Mouse (Mus musculus) MEL (cell line): ENCODE measurements at regions not wholly inside any gene's neighbourhood (a gene's known extent, or its start where the extent isn't known, plus 50 kb on each side); places are given as distances from the start of the nearest gene placed in this dataset.

ENCODE experiments used
- DNase-seq: peaks from one replicate; pipeline ENCODE4 v3.0.0; 2011; ENCODE audit warnings: low read depth, low spot score
- H3K27ac ChIP-seq: 2 replicates; pipeline ENCODE4 v1.5.1; 2012; ENCODE audit warnings: low read depth, mild to moderate bottlenecking, control low read depth, low read length, moderate library complexity; ENCODE audit not compliant: control insufficient read depth
- H3K27me3 ChIP-seq, 2 experiments: fragments of 150-350 bp in 1 of 2; sonication (generic) in 1 of 2; 2 replicates each; pipeline ENCODE4 v1.6.1; 2012; ENCODE audit warnings: low read length in 2 of 2, mild to moderate bottlenecking in 2 of 2, improper control_type of control experiment in 1 of 2, moderate library complexity in 1 of 2; ENCODE audit not compliant: insufficient read depth in 2 of 2, control insufficient read depth in 1 of 2
- H3K36me3 ChIP-seq, 2 experiments: 2 replicates each; pipeline ENCODE4 v1.6.1; 2012 to 2014; ENCODE audit warnings: low read length in 2 of 2, improper control_type of control experiment in 1 of 2, inconsistent platforms in 1 of 2, mild to moderate bottlenecking in 1 of 2; ENCODE audit not compliant: insufficient read depth in 2 of 2, control insufficient read depth in 1 of 2
- H3K4me1 ChIP-seq, 2 experiments: fragments of 150-350 bp in 1 of 2; sonication (generic) in 1 of 2; 2 replicates each; pipeline ENCODE4 v1.6.1; 2012; ENCODE audit warnings: low read length in 2 of 2, improper control_type of control experiment in 1 of 2, mild to moderate bottlenecking in 1 of 2; ENCODE audit not compliant: insufficient read depth in 2 of 2, control insufficient read depth in 1 of 2
- H3K4me3 ChIP-seq, 2 experiments: fragments of 150-350 bp in 1 of 2; sonication (generic) in 1 of 2; 2 replicates each; pipeline ENCODE4 v1.5.1; 2012; ENCODE audit warnings: low read depth in 2 of 2, low read length in 2 of 2, mild to moderate bottlenecking in 2 of 2, moderate library complexity in 2 of 2, control low read depth in 1 of 2, improper control_type of control experiment in 1 of 2; ENCODE audit not compliant: control insufficient read depth in 1 of 2, insufficient read depth in 1 of 2
- H3K79me2 ChIP-seq: 2 replicates; pipeline ENCODE4 v1.6.1; 2012; ENCODE audit warnings: mild to moderate bottlenecking, low read length, moderate library complexity; ENCODE audit not compliant: control insufficient read depth, poor library complexity, insufficient read depth
- H3K9ac ChIP-seq: 2 replicates; pipeline ENCODE4 v1.6.1; 2012; ENCODE audit warnings: low read depth, mild to moderate bottlenecking, control low read depth, low read length, moderate library complexity; ENCODE audit not compliant: control insufficient read depth, poor library complexity, severe bottlenecking
- H3K9me3 ChIP-seq: fragments of 150-350 bp; sonication (generic); replicated peaks from 2 replicates; pipeline ENCODE4 v1.6.1; 2012; ENCODE audit warnings: mild to moderate bottlenecking, low read length, improper control_type of control experiment, moderate library complexity; ENCODE audit not compliant: insufficient read depth
- CHD1 ChIP-seq: IDR thresholded peaks from 2 replicates; pipeline ENCODE4 v1.6.1; 2012; ENCODE audit warnings: low read depth, mild to moderate bottlenecking, inconsistent platforms, low read length, improper control_type of control experiment
- CHD2 ChIP-seq: IDR thresholded peaks from 2 replicates; pipeline ENCODE4 v1.6.1; 2011; ENCODE audit warnings: low read length, improper control_type of control experiment
- CTCF ChIP-seq, 3 experiments: IDR thresholded peaks in 2 of 3; conservative IDR thresholded peaks in 1 of 3; 2 replicates each; pipeline ENCODE4 v1.5.1; 2011 to 2012; ENCODE audit warnings: low read length in 3 of 3, low read depth in 2 of 3, mild to moderate bottlenecking in 2 of 3, improper control_type of control experiment in 1 of 3, inconsistent platforms in 1 of 3, mixed read lengths in 1 of 3, moderate library complexity in 1 of 3; ENCODE audit not compliant: control insufficient read depth in 1 of 3, insufficient read depth in 1 of 3, poor library complexity in 1 of 3, severe bottlenecking in 1 of 3
- GABPA ChIP-seq: IDR thresholded peaks from 2 replicates; pipeline ENCODE4 v1.6.1; 2012; ENCODE audit warnings: low read depth, mild to moderate bottlenecking, inconsistent platforms, low read length, improper control_type of control experiment, moderate library complexity
- GATA1 ChIP-seq: IDR thresholded peaks from 2 replicates; pipeline ENCODE4 v1.6.1; 2011; ENCODE audit warnings: low read depth, low read length, improper control_type of control experiment
- JUND ChIP-seq: IDR thresholded peaks from 2 replicates; pipeline ENCODE4 v1.6.1; 2011; ENCODE audit warnings: low read depth, mild to moderate bottlenecking, improper control_type of control experiment, low read length
- KAT2A ChIP-seq: conservative IDR thresholded peaks from 2 replicates; pipeline ENCODE4 v1.6.1; 2012; ENCODE audit warnings: low read depth, low read length, improper control_type of control experiment, inconsistent platforms
- MEF2A ChIP-seq: IDR thresholded peaks from 2 replicates; pipeline ENCODE4 v1.6.1; 2014; ENCODE audit warnings: low read depth, mild to moderate bottlenecking, inconsistent platforms, low read length, improper control_type of control experiment; ENCODE audit not compliant: poor library complexity, insufficient replicate concordance, severe bottlenecking; ENCODE audit errors: extremely low read depth
- POLR2A ChIP-seq, 2 experiments: IDR thresholded peaks; 2 replicates each; pipeline ENCODE4 v1.6.1; 2011 to 2012; ENCODE audit warnings: low read length in 2 of 2, mild to moderate bottlenecking in 2 of 2, control low read depth in 1 of 2, improper control_type of control experiment in 1 of 2, low read depth in 1 of 2, moderate library complexity in 1 of 2; ENCODE audit not compliant: control insufficient read depth in 1 of 2, insufficient read depth in 1 of 2, poor library complexity in 1 of 2
- POLR2AphosphoS2 ChIP-seq: IDR thresholded peaks from 2 replicates; pipeline ENCODE4 v1.6.1; 2011; ENCODE audit warnings: low read length, improper control_type of control experiment
- RAD21 ChIP-seq: IDR thresholded peaks from 2 replicates; pipeline ENCODE4 v1.6.1; 2011; ENCODE audit warnings: mild to moderate bottlenecking, low read depth, low read length, improper control_type of control experiment
- RCOR1 ChIP-seq: IDR thresholded peaks from 2 replicates; pipeline ENCODE4 v1.6.1; 2012; ENCODE audit warnings: low read depth, mild to moderate bottlenecking, inconsistent platforms, low read length, improper control_type of control experiment
- SIN3A ChIP-seq: IDR thresholded peaks from 2 replicates; pipeline ENCODE4 v1.6.1; 2012; ENCODE audit warnings: low read length, improper control_type of control experiment, inconsistent platforms
- TAL1 ChIP-seq: IDR thresholded peaks from 2 replicates; pipeline ENCODE4 v1.6.1; 2012; ENCODE audit warnings: mild to moderate bottlenecking, inconsistent platforms, low read length, moderate library complexity, mixed read lengths
- TBP ChIP-seq: IDR thresholded peaks from 2 replicates; pipeline ENCODE4 v1.8.0; 2011; ENCODE audit warnings: low read depth, low read length, improper control_type of control experiment
- UBTF ChIP-seq: IDR thresholded peaks from 2 replicates; pipeline ENCODE4 v1.6.1; 2012; ENCODE audit warnings: low read depth, mild to moderate bottlenecking, inconsistent platforms, low read length, improper control_type of control experiment, moderate library complexity, borderline replicate concordance; ENCODE audit not compliant: insufficient read depth
- USF2 ChIP-seq, 2 experiments: IDR thresholded peaks; 2 replicates each; pipeline ENCODE4 v1.6.1; 2011 to 2012; ENCODE audit warnings: improper control_type of control experiment in 2 of 2, low read length in 2 of 2, borderline replicate concordance in 1 of 2, inconsistent platforms in 1 of 2, low read depth in 1 of 2, mild to moderate bottlenecking in 1 of 2; ENCODE audit not compliant: insufficient read depth in 1 of 2
- ZC3H11A ChIP-seq: IDR thresholded peaks from 2 replicates; pipeline ENCODE4 v1.6.1; 2012; ENCODE audit warnings: low read depth, mild to moderate bottlenecking, inconsistent platforms, low read length, improper control_type of control experiment

- H3K79me2 ChIP-seq = no peaks in the 10 kb centered on the region
- DNase-seq = no peak
- no peaks in the 10 kb centered on the region for H3K9me3 ChIP-seq
- no peak overlapping the region for H3K27ac ChIP-seq
- no peak for TF ChIP-seq SIN3A
- peak in 1 of 3 experiments; percentile 6; a peak in 1 of 6 replicates for TF ChIP-seq CTCF (IDR thresholded peaks at IDR 0.05 in 2 of 3, conservative IDR thresholded peaks at IDR 0.05 in 1 of 3; ENCODE audit: control insufficient read depth in 1 of 3, insufficient read depth in 1 of 3, low read depth in 2 of 3, low read length in 3 of 3, poor library complexity in 1 of 3, severe bottlenecking in 1 of 3)
- TF ChIP-seq ZC3H11A = 0 out of 2 replicates have a peak, but pooled peaks have one; percentile 5
- TF ChIP-seq TAL1 = no peak
- no peak for TF ChIP-seq TBP
- peak; percentile 15 for TF ChIP-seq RAD21
- no peak for TF ChIP-seq USF2 (IDR thresholded peaks at IDR 0.05; ENCODE audit: borderline replicate concordance in 1 of 2, insufficient read depth in 1 of 2, low read depth in 1 of 2, low read length in 2 of 2)
- H3K4me3 ChIP-seq = no peak overlapping the region
- H3K36me3 ChIP-seq = no peaks in the 10 kb centered on the region
- H3K27me3 ChIP-seq = no peaks in the 10 kb centered on the region
- no peak overlapping the region for H3K9ac ChIP-seq
- H3K4me1 ChIP-seq = no peaks in the 10 kb centered on the region
These were observed 78.0 kb upstream of the Frem2 start for GRCm38 (mm10) chr3:53735147-53735546.

DNA sequence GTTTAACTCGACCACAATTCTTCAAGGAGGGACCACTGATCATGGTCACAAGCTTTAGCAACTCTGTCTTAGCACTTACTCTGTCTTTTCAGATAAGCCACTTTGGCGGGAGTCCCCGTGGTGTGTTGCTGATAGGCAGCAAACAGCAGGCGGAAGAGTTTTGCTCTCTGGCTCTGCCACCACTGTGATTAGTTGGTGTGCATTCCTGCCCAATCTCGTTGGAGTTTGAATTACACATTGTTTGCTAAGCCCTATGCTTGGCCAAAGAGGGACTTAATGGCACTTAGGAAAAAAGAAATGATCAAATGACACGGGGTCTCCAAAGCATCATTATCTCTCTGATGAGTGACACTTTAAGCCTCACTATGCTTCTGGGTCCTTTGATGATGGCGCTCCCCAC, 73.3 kb upstream of the Frem2 start:
- Histone ChIP-seq H3K4me3 (no peak overlapping the region), H3K79me2 (no peaks in the 10 kb centered on the region), H3K27me3 (no peaks in the 10 kb centered on the region), H3K36me3 (no peaks in the 10 kb centered on the region), H3K27ac (no peak overlapping the region), H3K4me1 (no peaks in the 10 kb centered on the region), H3K9ac (no peak overlapping the region), H3K9me3 (no peaks in the 10 kb centered on the region)
- peak; percentile 1 for DNase-seq
- TF ChIP-seq POLR2AphosphoS2 = no peak
- no peak for TF ChIP-seq GATA1
- TF ChIP-seq UBTF = no peak
- no peak for TF ChIP-seq KAT2A
- no peak for TF ChIP-seq RCOR1
- TF ChIP-seq SIN3A = no peak
- no peak for TF ChIP-seq POLR2A (IDR thresholded peaks at IDR 0.05; ENCODE audit: control insufficient read depth in 1 of 2, insufficient read depth in 1 of 2, low read depth in 1 of 2, low read length in 2 of 2, poor library complexity in 1 of 2)
- TF ChIP-seq CHD1 = no peak
- TF ChIP-seq GABPA = no peak
- TF ChIP-seq CHD2 = no peak
- TF ChIP-seq ZC3H11A = no peak
- TF ChIP-seq MEF2A = no peak
- TF ChIP-seq JUND = no peak
